Mouse (Mus musculus): Measurements from ENCODE around the gene Ttll1. TPM values are rescaled to one million over a fixed set of nuclear protein-coding genes. Genes with fewer than 3 reads are reported as not detected.

The Ttll1 gene
- total and polyA plus RNA-seq, 3 experiments = 2.3 to 12.3 (median 6.5) TPM

GRCm38 (mm10) chr15:83481236-83481780 is 29.4 kb downstream of the Ttll1 start:
- Histone ChIP-seq H3K9me3 (replicated peaks) (no peaks in the 10 kb centered on the region), H3K4me3 (ENCODE audit: low read depth, low read length) (no peak overlapping the region)
- TF ChIP-seq GATA2 (IDR thresholded peaks at IDR 0.05; ENCODE audit: borderline replicate concordance, low read depth, low read length) (no peak), POLR2AphosphoS5 (IDR thresholded peaks at IDR 0.05; ENCODE audit: insufficient replicate concordance, low read depth, low read length) (no peak), GATA1 (IDR thresholded peaks at IDR 0.05; ENCODE audit: borderline replicate concordance, low read length) (no peak), TAL1 (conservative IDR thresholded peaks at IDR 0.05; ENCODE audit: low read depth, low read length) (no peak), CTCF (IDR thresholded peaks at IDR 0.05; ENCODE audit: low read depth, low read length) (no peak)

GRCm38 (mm10) chr15:83479818-83480217 is 30.9 kb downstream of the Ttll1 start:
- H3K9me3 ChIP-seq (replicated peaks) = no peaks in the 10 kb centered on the region
- H3K4me3 ChIP-seq (ENCODE audit: low read depth, low read length) = no peak overlapping the region
- H3K36me3 ChIP-seq (replicated peaks) = peaks cover 6% of the 10 kb centered on the region
- peaks cover 34% of the 10 kb centered on the region for H3K4me1 ChIP-seq (ENCODE audit: insufficient read depth, low read depth, low read length)
- H3K27me3 ChIP-seq (ENCODE audit: insufficient read depth, low read length) = peaks cover 20% of the 10 kb centered on the region; the same call in 1 of the 2 replicates
- ATAC-seq (ENCODE audit: extremely low read depth, insufficient number of reproducible peaks, low FRiP score, poor library complexity, severe bottlenecking) (no peak), DNase-seq (ENCODE audit: low spot score) (no peak)
- TF ChIP-seq CTCF (IDR thresholded peaks at IDR 0.05; ENCODE audit: low read depth, low read length) (no peak), GATA1 (IDR thresholded peaks at IDR 0.05; ENCODE audit: borderline replicate concordance, low read length) (no peak), TAL1 (conservative IDR thresholded peaks at IDR 0.05; ENCODE audit: low read depth, low read length) (no peak), POLR2AphosphoS5 (IDR thresholded peaks at IDR 0.05; ENCODE audit: insufficient replicate concordance, low read depth, low read length) (no peak), GATA2 (IDR thresholded peaks at IDR 0.05; ENCODE audit: borderline replicate concordance, low read depth, low read length) (no peak)

More at GRCm38 (mm10) chr15:83481236-83481780, 29.4 kb downstream of the Ttll1 start:
- Histone ChIP-seq H3K36me3 (replicated peaks) (peaks cover 12% of the 10 kb centered on the region), H3K27me3 (ENCODE audit: insufficient read depth, low read length) (peaks cover 20% of the 10 kb centered on the region; the same call in 1 of the 2 replicates), H3K4me1 (ENCODE audit: insufficient read depth, low read depth, low read length) (peaks cover 30% of the 10 kb centered on the region)
- no peak for DNase-seq (ENCODE audit: low spot score)
- no peak for ATAC-seq (ENCODE audit: extremely low read depth, insufficient number of reproducible peaks, low FRiP score, poor library complexity, severe bottlenecking)

- peaks cover 49% of the 10 kb centered on the region for H3K4me1 ChIP-seq (ENCODE audit: insufficient read depth, low read depth, low read length)
- peaks cover 20% of the 10 kb centered on the region; the same call in 1 of the 2 replicates for H3K27me3 ChIP-seq (ENCODE audit: insufficient read depth, low read length)
- TF ChIP-seq GATA2 (IDR thresholded peaks at IDR 0.05; ENCODE audit: borderline replicate concordance, low read depth, low read length) (no peak), GATA1 (IDR thresholded peaks at IDR 0.05; ENCODE audit: borderline replicate concordance, low read length) (no peak), CTCF (IDR thresholded peaks at IDR 0.05; ENCODE audit: low read depth, low read length) (no peak), POLR2AphosphoS5 (IDR thresholded peaks at IDR 0.05; ENCODE audit: insufficient replicate concordance, low read depth, low read length) (no peak), TAL1 (conservative IDR thresholded peaks at IDR 0.05; ENCODE audit: low read depth, low read length) (no peak)
These were observed 32.6 kb downstream of the Ttll1 start for GRCm38 (mm10) chr15:83478096-83478495.

GRCm38 (mm10) chr15:83476593-83477273 is 34.0 kb downstream of the Ttll1 start:
- no peak for ATAC-seq (ENCODE audit: extremely low read depth, insufficient number of reproducible peaks, low FRiP score, poor library complexity, severe bottlenecking)

More at GRCm38 (mm10) chr15:83478096-83478495, 32.6 kb downstream of the Ttll1 start:
- ATAC-seq (ENCODE audit: extremely low read depth, insufficient number of reproducible peaks, low FRiP score, poor library complexity, severe bottlenecking) = no peak
- Histone ChIP-seq H3K9me3 (replicated peaks) (no peaks in the 10 kb centered on the region), H3K4me3 (ENCODE audit: low read depth, low read length) (no peak overlapping the region), H3K36me3 (replicated peaks) (no peaks in the 10 kb centered on the region)
- DNase-seq (ENCODE audit: low spot score) = no peak

GRCm38 (mm10) chr15:83474466-83474836 is 36.2 kb downstream of the Ttll1 start:
- DNase-seq (ENCODE audit: low spot score) (no peak), ATAC-seq (ENCODE audit: extremely low read depth, insufficient number of reproducible peaks, low FRiP score, poor library complexity, severe bottlenecking) (peak; percentile 45; the same call in 1 of the 2 replicates)
- Histone ChIP-seq H3K36me3 (replicated peaks) (no peaks in the 10 kb centered on the region), H3K4me3 (ENCODE audit: low read depth, low read length) (peak overlapping the region; percentile 56; the same call in 1 of the 2 replicates), H3K4me1 (ENCODE audit: insufficient read depth, low read depth, low read length) (peaks cover 42% of the 10 kb centered on the region), H3K27me3 (ENCODE audit: insufficient read depth, low read length) (peaks cover 33% of the 10 kb centered on the region), H3K9me3 (replicated peaks) (no peaks in the 10 kb centered on the region)
- TF ChIP-seq GATA2 (IDR thresholded peaks at IDR 0.05; ENCODE audit: borderline replicate concordance, low read depth, low read length) = no peak
- TF ChIP-seq CTCF (IDR thresholded peaks at IDR 0.05; ENCODE audit: low read depth, low read length) = no peak
- no peak for TF ChIP-seq GATA1 (IDR thresholded peaks at IDR 0.05; ENCODE audit: borderline replicate concordance, low read length)
- no peak for TF ChIP-seq TAL1 (conservative IDR thresholded peaks at IDR 0.05; ENCODE audit: low read depth, low read length)

More at GRCm38 (mm10) chr15:83476593-83477273, 34.0 kb downstream of the Ttll1 start:
- H3K4me1 ChIP-seq (ENCODE audit: insufficient read depth, low read depth, low read length) = peaks cover 39% of the 10 kb centered on the region
- H3K27me3 ChIP-seq (ENCODE audit: insufficient read depth, low read length) = peaks cover 20% of the 10 kb centered on the region; the same call in 1 of the 2 replicates
- H3K4me3 ChIP-seq (ENCODE audit: low read depth, low read length) = no peak overlapping the region
- no peak for DNase-seq (ENCODE audit: low spot score)
- H3K9me3 ChIP-seq (replicated peaks) = no peaks in the 10 kb centered on the region
- H3K36me3 ChIP-seq (replicated peaks) = no peaks in the 10 kb centered on the region
- TF ChIP-seq POLR2AphosphoS5 (IDR thresholded peaks at IDR 0.05; ENCODE audit: insufficient replicate concordance, low read depth, low read length) (no peak), GATA2 (IDR thresholded peaks at IDR 0.05; ENCODE audit: borderline replicate concordance, low read depth, low read length) (no peak), TAL1 (conservative IDR thresholded peaks at IDR 0.05; ENCODE audit: low read depth, low read length) (no peak), CTCF (IDR thresholded peaks at IDR 0.05; ENCODE audit: low read depth, low read length) (no peak)

- H3K36me3 ChIP-seq (replicated peaks) = no peaks in the 10 kb centered on the region
- peak overlapping the region; percentile 56; the same call in 1 of the 2 replicates for H3K4me3 ChIP-seq (ENCODE audit: low read depth, low read length)
- DNase-seq (ENCODE audit: low spot score) = peak; percentile 91
- peak; percentile 97 for ATAC-seq (ENCODE audit: extremely low read depth, insufficient number of reproducible peaks, low FRiP score, poor library complexity, severe bottlenecking)
- H3K4me1 ChIP-seq (ENCODE audit: insufficient read depth, low read depth, low read length) = peaks cover 43% of the 10 kb centered on the region
- no peak for TF ChIP-seq POLR2AphosphoS5 (IDR thresholded peaks at IDR 0.05; ENCODE audit: insufficient replicate concordance, low read depth, low read length)
- TF ChIP-seq TAL1 (conservative IDR thresholded peaks at IDR 0.05; ENCODE audit: low read depth, low read length) = no peak
- no peak for TF ChIP-seq GATA2 (IDR thresholded peaks at IDR 0.05; ENCODE audit: borderline replicate concordance, low read depth, low read length)
- TF ChIP-seq CTCF (IDR thresholded peaks at IDR 0.05; ENCODE audit: low read depth, low read length) = no peak
- TF ChIP-seq GATA1 (IDR thresholded peaks at IDR 0.05; ENCODE audit: borderline replicate concordance, low read length) = no peak
- no peaks in the 10 kb centered on the region for H3K9me3 ChIP-seq (replicated peaks)
- H3K27me3 ChIP-seq (ENCODE audit: insufficient read depth, low read length) = peaks cover 38% of the 10 kb centered on the region
These were observed 36.7 kb downstream of the Ttll1 start for GRCm38 (mm10) chr15:83473832-83474465.
